Mouse (Mus musculus): Measurements from ENCODE around the gene Agmat.

Agmat gene

GRCm38 (mm10) chr4:141746578-141747346 lies at the start of gene Agmat:
Gene Agmat, plus strand, starts transcription at chr4:141746672.
- no peak for DNase-seq (ENCODE audit: low spot score in 2 of 2)

GRCm38 (mm10) chr4:141704625-141705024 lies 41.8 kb upstream of the Agmat start:
- no peak for DNase-seq (ENCODE audit: low spot score in 2 of 2)

- peak; percentile 77 to 86 for DNase-seq (ENCODE audit: low spot score in 2 of 2)
These were observed 41.1 kb upstream of the Agmat start for GRCm38 (mm10) chr4:141705331-141705730.

- no peak for DNase-seq (ENCODE audit: low spot score in 2 of 2)
These were observed 38.5 kb upstream of the Agmat start for GRCm38 (mm10) chr4:141708005-141708404.

GRCm38 (mm10) chr4:141708971-141709370 lies 37.5 kb upstream of the Agmat start:
- no peak for DNase-seq (ENCODE audit: low spot score in 2 of 2)

- no peak for DNase-seq (ENCODE audit: low spot score in 2 of 2)
These were observed 35.2 kb upstream of the Agmat start for GRCm38 (mm10) chr4:141711250-141711649.

GRCm38 (mm10) chr4:141713598-141714142 lies 32.8 kb upstream of the Agmat start:
- DNase-seq (ENCODE audit: low spot score in 2 of 2), result no peak

- DNase-seq (ENCODE audit: low spot score in 2 of 2), result no peak
These were observed 31.4 kb upstream of the Agmat start for GRCm38 (mm10) chr4:141715027-141715426.

GRCm38 (mm10) chr4:141717633-141718032 lies 28.8 kb upstream of the Agmat start:
- no peak for DNase-seq (ENCODE audit: low spot score in 2 of 2)

- no peak for DNase-seq (ENCODE audit: low spot score in 2 of 2)
These were observed 27.2 kb upstream of the Agmat start for GRCm38 (mm10) chr4:141719304-141719703.

GRCm38 (mm10) chr4:141720761-141721523 lies 25.5 kb upstream of the Agmat start:
- DNase-seq (ENCODE audit: low spot score in 2 of 2), result no peak

- no peak for DNase-seq (ENCODE audit: low spot score in 2 of 2)
These were observed 24.5 kb upstream of the Agmat start for GRCm38 (mm10) chr4:141721961-141722360.

- peak; percentile 94 for DNase-seq (ENCODE audit: low spot score in 2 of 2)
These were observed 23.5 kb upstream of the Agmat start, which contains the start of gene Ddi2 for GRCm38 (mm10) chr4:141722731-141723672. Gene Ddi2, minus strand, starts transcription at chr4:141723419.

GRCm38 (mm10) chr4:141723673-141724068 lies 22.8 kb upstream of the Agmat start:
- peak in 1 of 2 experiments; percentile 36 for DNase-seq (ENCODE audit: low spot score in 2 of 2)

- no peak for DNase-seq (ENCODE audit: low spot score in 2 of 2)
These were observed 21.9 kb upstream of the Agmat start for GRCm38 (mm10) chr4:141724594-141724993.

GRCm38 (mm10) chr4:141725277-141725676 lies 21.2 kb upstream of the Agmat start:
- no peak for DNase-seq (ENCODE audit: low spot score in 2 of 2)

- DNase-seq (ENCODE audit: low spot score in 2 of 2), result no peak
These were observed 20.7 kb upstream of the Agmat start for GRCm38 (mm10) chr4:141725738-141726137.

GRCm38 (mm10) chr4:141729266-141729665 lies 17.2 kb upstream of the Agmat start:
- DNase-seq (ENCODE audit: low spot score in 2 of 2), result no peak

- no peak for DNase-seq (ENCODE audit: low spot score in 2 of 2)
These were observed 16.1 kb upstream of the Agmat start for GRCm38 (mm10) chr4:141730401-141730800.

- DNase-seq (ENCODE audit: low spot score in 2 of 2), result no peak
These were observed 14.7 kb upstream of the Agmat start for GRCm38 (mm10) chr4:141731766-141732165.

GRCm38 (mm10) chr4:141734446-141735205 lies 11.8 kb upstream of the Agmat start:
- DNase-seq (ENCODE audit: low spot score in 2 of 2), result peak; percentile 97

Measured in right cerebral cortex, postnatal 10 days (tissue).